Mouse (Mus musculus): ENCODE data around the gene Saysd1.

DNA sequence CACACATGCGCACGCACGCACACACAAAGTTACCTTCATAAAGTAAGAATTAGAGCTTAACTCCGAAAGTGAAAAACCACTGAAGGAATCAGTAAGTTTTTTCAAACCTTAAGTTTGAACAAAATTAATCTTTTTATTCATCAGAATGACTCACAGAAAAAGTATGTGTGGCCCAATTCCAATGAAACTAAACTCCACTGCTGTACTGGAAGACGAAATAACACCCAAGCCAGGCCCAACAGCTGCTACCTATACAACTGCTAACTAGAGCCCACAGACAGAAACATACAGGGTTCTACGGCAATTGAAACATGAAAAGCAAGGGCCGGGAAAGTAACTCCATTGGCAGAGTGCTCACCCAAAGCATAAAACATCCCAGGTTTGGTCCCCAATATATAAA, 62.8 kb downstream of the Saysd1 start:
- TF ChIP-seq POLR2A (IDR thresholded peaks at IDR 0.05; ENCODE audit: control insufficient read depth, low read depth, low read length) = no peak
- TF ChIP-seq CTCF (IDR thresholded peaks at IDR 0.05; ENCODE audit: control insufficient read depth, insufficient read depth, insufficient replicate concordance, low read depth, low read length) = no peak

Data from testis, adult 2 months (tissue).